Mouse (Mus musculus): ENCODE results near the gene Stat5b. TPM values are rescaled to one million over a fixed set of nuclear protein-coding genes. Genes with fewer than 3 reads are reported as not detected.

Stat5b gene
- polyA plus RNA-seq, 1 experiment from 2014 or later: 26.8 TPM

DNA sequence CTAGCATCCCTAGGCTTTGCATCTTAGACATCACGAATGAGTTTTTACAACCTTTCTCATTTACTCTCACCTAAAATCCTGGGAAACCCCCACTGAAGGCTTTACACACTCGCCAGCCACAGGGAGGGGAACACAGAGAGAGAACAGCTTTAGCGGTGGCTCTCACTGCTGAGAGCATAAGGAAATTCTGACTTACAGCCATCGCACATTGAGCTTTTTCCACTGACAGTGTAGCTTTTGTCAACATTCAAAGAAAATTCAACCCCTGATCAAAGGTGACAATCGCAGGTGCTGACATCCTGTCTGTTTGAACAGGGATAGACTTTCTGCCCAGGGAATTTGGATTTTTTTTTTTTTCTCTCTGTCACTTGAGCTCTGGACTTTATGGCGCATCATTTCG is 8.5 kb downstream of the Stat5b start:
- ATAC-seq (no peak), DNase-seq (ENCODE audit: low read depth, low spot score) (no peak)
- in situ Hi-C loops (cut with MboI; ENCODE audit: low pct_unique_long_range_greater_than_20kb): no loop called here
- ChIA-PET CTCF (interaction anchor here (1.3 to 2.2 kb wide), 2 partner anchors 11 to 115 kb away, joined by 3 to 5 read pairs; no protein-coding TSS in a partner anchor), POLR2A (no interaction called here)
- H3K27me3 ChIP-seq: no peaks in the 10 kb centered on the region
- TF ChIP-seq CTCF (IDR thresholded peaks at IDR 0.05): no peak

- ATAC-seq: no peak
- TF ChIP-seq CTCF (IDR thresholded peaks at IDR 0.05): no peak
- in situ Hi-C loops (cut with MboI; ENCODE audit: low pct_unique_long_range_greater_than_20kb): no loop called here
- H3K27me3 ChIP-seq: no peaks in the 10 kb centered on the region
- POLR2A ChIA-PET: interaction anchor here (0.7 kb wide), 1 partner anchor 120 kb away, joined by 3 read pairs; no protein-coding TSS in a partner anchor
- CTCF ChIA-PET: interaction anchor here (1.2 to 2.2 kb wide), 2 partner anchors 10 to 26 kb away, joined by 3 to 5 read pairs; no protein-coding TSS in a partner anchor
- no peak for DNase-seq (ENCODE audit: low read depth, low spot score)
These were observed 9.7 kb downstream of the Stat5b start for GRCm38 (mm10) chr11:100840866-100841265.

DNA sequence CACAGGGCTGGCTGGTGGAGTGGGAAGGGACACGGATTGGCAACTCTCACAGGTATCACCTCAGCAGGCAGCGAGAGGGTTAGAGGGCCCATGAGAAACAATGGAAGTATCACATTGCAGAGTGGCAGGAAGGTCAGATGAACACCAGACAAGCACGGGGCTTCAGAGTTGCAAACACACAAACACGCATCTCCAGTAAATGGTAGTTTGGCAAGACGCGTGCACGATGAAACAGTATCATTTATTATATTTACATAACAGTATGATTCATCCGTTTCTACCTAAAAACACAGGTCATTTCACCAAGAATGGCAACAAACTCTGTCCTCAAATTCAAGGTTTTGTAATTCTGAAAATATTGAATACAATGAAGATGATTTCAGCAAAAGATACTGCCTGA is 11.0 kb downstream of the Stat5b start:
- ChIA-PET POLR2A (no interaction called here), CTCF (no interaction called here)
- no peak for DNase-seq (ENCODE audit: low read depth, low spot score)
- no peaks in the 10 kb centered on the region for H3K27me3 ChIP-seq
- TF ChIP-seq CTCF (IDR thresholded peaks at IDR 0.05): no peak
- ATAC-seq: no peak
- in situ Hi-C loops (cut with MboI; ENCODE audit: low pct_unique_long_range_greater_than_20kb): no loop called here

DNA sequence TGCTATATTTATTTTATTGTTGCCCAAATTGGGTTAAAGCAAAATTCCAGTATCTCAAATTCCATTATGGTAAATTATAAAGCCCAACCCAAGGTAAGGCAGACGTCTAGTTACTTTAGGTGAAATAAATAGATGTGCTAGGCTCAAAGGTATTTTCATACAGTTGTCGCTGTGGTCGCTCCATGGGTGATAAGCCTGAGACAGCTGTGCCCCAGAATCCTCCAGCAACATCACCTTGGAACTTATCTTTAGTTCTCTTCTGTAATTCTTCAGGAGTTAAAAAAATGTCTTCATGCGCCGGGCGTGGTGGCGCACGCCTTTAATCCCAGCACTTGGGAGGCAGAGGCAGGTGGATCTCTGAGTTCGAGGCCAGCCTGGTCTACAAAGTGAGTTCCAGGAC is 11.6 kb downstream of the Stat5b start:
- ATAC-seq (no peak), DNase-seq (ENCODE audit: low read depth, low spot score) (no peak)
- H3K27me3 ChIP-seq: no peaks in the 10 kb centered on the region
- ChIA-PET CTCF (no interaction called here), POLR2A (no interaction called here)
- in situ Hi-C loops (cut with MboI; ENCODE audit: low pct_unique_long_range_greater_than_20kb): no loop called here
- TF ChIP-seq CTCF (IDR thresholded peaks at IDR 0.05): no peak

DNA sequence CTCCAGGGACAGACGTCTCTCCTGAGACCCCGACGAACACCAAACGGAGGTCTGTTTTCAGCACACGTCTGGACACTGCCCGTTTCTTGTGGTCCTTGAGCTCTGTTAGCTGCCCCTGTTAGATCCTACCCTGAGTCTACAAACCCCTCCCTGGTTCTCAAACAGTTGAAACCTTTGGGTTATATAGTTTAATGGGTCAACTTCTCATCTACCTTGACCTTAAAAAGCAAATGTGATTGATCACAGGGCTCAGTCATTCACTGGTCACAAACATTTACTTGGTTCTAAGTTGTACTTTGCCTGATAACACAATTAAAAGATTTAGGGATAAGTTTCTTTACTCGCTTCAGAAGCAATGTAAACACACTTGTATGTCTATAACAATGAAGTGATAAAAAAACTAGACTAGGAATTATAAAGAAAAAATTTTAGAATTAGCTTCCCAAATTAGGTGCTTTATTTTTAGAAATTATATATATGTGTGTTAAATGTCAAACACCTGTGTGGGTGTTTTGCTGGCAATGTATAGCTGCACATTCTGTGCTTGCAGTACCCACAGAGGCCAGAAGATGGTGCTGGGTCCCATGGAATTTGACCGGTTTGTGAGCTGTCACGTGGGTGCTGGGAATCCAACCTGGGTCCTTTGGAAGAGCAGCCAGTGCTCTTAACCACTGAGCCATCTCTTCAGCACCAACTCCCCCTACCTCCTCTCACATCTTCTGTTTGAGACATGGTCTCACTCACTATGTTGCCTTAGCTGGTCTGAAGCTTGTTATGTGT is 13.4 kb downstream of the Stat5b start:
- POLR2A ChIA-PET: no interaction called here
- in situ Hi-C loops (cut with MboI; ENCODE audit: low pct_unique_long_range_greater_than_20kb): no loop called here
- CTCF ChIA-PET: interaction anchor here (1.3 kb wide), 1 partner anchor 35 kb away, joined by 3 read pairs; no protein-coding TSS in a partner anchor
- TF ChIP-seq CTCF (IDR thresholded peaks at IDR 0.05): peak; percentile 70
- H3K27me3 ChIP-seq: no peaks in the 10 kb centered on the region
- DNase-seq (ENCODE audit: low read depth, low spot score): no peak
- no peak for ATAC-seq

GRCm38 (mm10) chr11:100833466-100833865 is 17.1 kb downstream of the Stat5b start:
- no peak for ATAC-seq
- in situ Hi-C loops (cut with MboI; ENCODE audit: low pct_unique_long_range_greater_than_20kb): no loop called here
- H3K27me3 ChIP-seq: no peaks in the 10 kb centered on the region
- CTCF ChIA-PET: interaction anchor here (1.0 to 1.7 kb wide), 3 partner anchors 9 to 124 kb away, joined by 3 to 7 read pairs (median 3); no protein-coding TSS in a partner anchor
- DNase-seq (ENCODE audit: low read depth, low spot score): no peak
- POLR2A ChIA-PET: no interaction called here
- peak; percentile 58 for TF ChIP-seq CTCF (IDR thresholded peaks at IDR 0.05)

DNA sequence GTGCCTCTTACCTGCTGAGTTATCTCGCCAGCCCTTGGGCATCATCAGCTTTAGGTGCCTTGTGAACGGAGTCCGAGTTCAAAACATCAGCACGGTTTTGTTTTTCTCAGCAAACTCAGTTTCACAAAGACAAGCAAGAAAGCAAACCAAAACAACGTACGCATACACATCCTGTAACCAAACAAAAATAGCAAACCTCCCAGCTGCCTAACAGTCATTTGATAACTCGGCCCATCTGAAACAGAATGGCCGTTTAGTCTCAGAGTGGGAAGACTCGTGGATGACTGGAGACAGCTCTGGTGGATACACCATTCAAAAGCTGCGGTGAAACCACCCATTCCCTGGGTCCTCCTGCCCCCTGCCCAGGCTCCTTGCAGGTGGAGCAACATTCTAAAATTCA is 19.1 kb downstream of the Stat5b start:
- in situ Hi-C loops (cut with MboI; ENCODE audit: low pct_unique_long_range_greater_than_20kb): no loop called here
- CTCF ChIA-PET: interaction anchor here (1.9 kb wide), 1 partner anchor 11 kb away, joined by 5 read pairs; no protein-coding TSS in a partner anchor

DNA sequence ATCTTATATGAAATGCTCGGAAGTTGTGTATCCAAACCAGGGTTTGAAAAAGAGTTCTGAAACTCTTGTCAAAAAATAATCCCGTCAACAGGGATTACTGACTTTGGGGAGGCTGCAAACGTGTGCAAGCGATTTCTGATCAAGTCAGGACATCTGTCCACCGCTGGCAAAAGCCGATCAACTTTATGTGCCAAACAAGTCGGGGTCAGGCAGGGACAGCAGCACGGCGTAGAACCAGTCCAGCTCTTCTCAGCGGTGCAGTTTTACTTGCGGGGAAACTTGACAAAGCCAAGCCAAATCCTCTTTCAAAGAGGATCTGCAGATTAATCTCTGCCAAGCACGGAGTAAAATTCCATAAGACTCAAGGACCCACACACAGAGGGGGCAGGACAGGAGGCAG is 20.8 kb downstream of the Stat5b start:
- in situ Hi-C loops (cut with MboI; ENCODE audit: low pct_unique_long_range_greater_than_20kb): no loop called here
- no peaks in the 10 kb centered on the region for H3K27me3 ChIP-seq
- no peak for DNase-seq (ENCODE audit: low read depth, low spot score)
- no peak for TF ChIP-seq CTCF (IDR thresholded peaks at IDR 0.05)
- POLR2A ChIA-PET: no interaction called here
- no peak for ATAC-seq
- CTCF ChIA-PET: no interaction called here

More for the DNA sequence above, 19.1 kb downstream of the Stat5b start:
- no peak for TF ChIP-seq CTCF (IDR thresholded peaks at IDR 0.05)
- ATAC-seq: no peak
- DNase-seq (ENCODE audit: low read depth, low spot score): no peak
- no peaks in the 10 kb centered on the region for H3K27me3 ChIP-seq
- POLR2A ChIA-PET: no interaction called here

DNA sequence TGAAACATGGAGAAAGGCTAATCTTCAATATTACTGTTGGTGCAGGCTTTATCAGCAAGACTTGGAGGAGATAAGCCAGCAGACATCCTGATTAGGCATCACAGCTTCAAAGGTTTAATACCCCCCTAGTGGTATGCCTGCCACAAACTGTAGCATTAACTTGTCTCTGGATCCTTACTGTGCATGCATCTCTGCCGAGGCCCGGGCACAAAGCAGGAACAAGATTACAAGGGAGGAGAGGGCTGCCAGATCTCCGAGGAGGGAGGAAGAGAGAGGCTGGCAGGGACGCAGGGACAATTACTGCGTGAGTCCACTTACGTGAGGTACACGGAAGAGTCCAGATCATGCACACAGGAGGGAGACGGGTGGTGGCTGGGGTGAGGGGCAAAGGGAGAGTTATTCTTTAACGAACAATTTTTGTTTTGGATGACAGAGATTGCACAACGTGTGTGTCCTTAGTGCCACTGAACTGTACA is 21.8 kb downstream of the Stat5b start:
- in situ Hi-C loops (cut with MboI; ENCODE audit: low pct_unique_long_range_greater_than_20kb): no loop called here
- ATAC-seq (no peak), DNase-seq (ENCODE audit: low read depth, low spot score) (no peak)
- no peak for TF ChIP-seq CTCF (IDR thresholded peaks at IDR 0.05)
- CTCF ChIA-PET: no interaction called here
- POLR2A ChIA-PET: no interaction called here
- H3K27me3 ChIP-seq: no peaks in the 10 kb centered on the region

DNA sequence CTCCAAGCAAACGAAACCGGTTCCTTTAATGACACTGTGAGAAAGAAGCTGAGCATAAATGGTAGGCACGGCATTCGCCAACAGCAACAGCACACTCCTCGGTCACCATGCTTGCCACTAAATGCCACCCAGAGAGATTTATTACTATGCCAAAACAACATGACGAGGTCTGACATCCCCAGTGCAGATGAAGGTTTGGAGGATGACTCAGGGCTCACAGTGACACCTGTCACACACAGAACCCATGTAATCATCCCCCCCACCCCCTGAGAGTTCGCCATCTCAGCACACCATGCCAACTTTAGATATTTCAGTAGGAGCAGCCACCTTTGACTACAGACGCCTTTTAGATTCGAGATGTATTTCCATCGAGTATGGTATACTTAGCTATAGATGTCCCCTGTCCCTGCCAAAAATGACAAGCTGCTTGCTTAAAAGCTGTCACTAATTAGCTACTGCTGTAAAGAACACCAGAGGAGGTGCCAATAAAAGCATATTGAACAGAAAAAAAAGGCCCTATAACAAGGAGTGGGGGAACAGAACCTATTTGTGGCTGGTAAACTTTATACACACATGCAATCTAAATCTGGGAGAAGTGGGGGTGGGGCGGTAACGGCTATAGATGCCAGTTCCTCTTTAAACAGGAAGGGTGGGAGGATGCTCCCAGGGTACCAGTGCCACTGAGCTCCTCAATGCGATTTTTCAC is 24.2 kb downstream of the Stat5b start:
- no peak for DNase-seq (ENCODE audit: low read depth, low spot score)
- ChIA-PET CTCF (interaction anchor here (2.4 kb wide), 1 partner anchor 11 kb away, joined by 8 read pairs; no protein-coding TSS in a partner anchor), POLR2A (no interaction called here)
- ATAC-seq: no peak
- no peaks in the 10 kb centered on the region for H3K27me3 ChIP-seq
- in situ Hi-C loops (cut with MboI; ENCODE audit: low pct_unique_long_range_greater_than_20kb): no loop called here
- TF ChIP-seq CTCF (IDR thresholded peaks at IDR 0.05): no peak

DNA sequence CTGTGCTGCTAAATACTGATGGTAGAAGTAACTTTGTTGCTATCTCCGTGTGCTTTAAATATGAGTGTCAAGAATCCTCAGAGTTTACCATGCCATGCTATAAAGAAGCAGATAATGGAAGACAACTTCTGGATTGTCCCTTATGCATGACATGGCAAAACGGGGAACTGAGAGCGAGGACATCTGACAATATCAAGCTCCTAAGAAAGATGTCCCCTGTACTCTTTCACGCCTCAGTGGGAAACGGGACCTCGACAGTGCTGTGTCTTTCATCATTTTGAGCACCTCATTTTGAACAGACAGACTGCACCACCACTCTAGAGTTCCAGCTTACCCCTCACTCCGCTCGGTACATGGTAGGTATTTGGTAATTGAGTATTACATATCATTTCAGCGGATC is 25.1 kb downstream of the Stat5b start:
- CTCF ChIA-PET: interaction anchor here (1.2 to 2.4 kb wide), 3 partner anchors 10 to 25 kb away, joined by 3 to 8 read pairs (median 7); no protein-coding TSS in a partner anchor
- POLR2A ChIA-PET: interaction anchor here (0.5 kb wide), 1 partner anchor 56 kb away, joined by 3 read pairs; no protein-coding TSS in a partner anchor
- no peak for TF ChIP-seq CTCF (IDR thresholded peaks at IDR 0.05)
- in situ Hi-C loops (cut with MboI; ENCODE audit: low pct_unique_long_range_greater_than_20kb): no loop called here
- H3K27me3 ChIP-seq: no peaks in the 10 kb centered on the region
- ATAC-seq (no peak), DNase-seq (ENCODE audit: low read depth, low spot score) (no peak)
